Mouse (Mus musculus) stomach, postnatal 0 days (tissue): ENCODE measurements around the gene Abtb2. TPM values are rescaled to one million over a fixed set of nuclear protein-coding genes. Genes with fewer than 3 reads are reported as not detected.

ENCODE experiments used
- ATAC-seq: fragments of 200-750 bp; cut with Nextera tagmentation; 2 replicates; pipeline ENCODE4 v1.8.0; 2017; ENCODE audit not compliant: low FRiP score, low TSS enrichment
- DNase-seq: peaks from one replicate; pipeline ENCODE4 v3.0.0-alpha.2; 2016; ENCODE audit warnings: low spot score
- H3K27ac ChIP-seq: fragments of 300-500 bp; sonication (generic); replicated peaks from 2 replicates; pipeline ENCODE4 v1.5.1; 2014; ENCODE audit warnings: mild to moderate bottlenecking, control low read depth
- H3K27me3 ChIP-seq: fragments of 300-500 bp; sonication (generic); 2 replicates; pipeline ENCODE4 v1.6.1; 2014; ENCODE audit warnings: low read length; ENCODE audit not compliant: control insufficient read depth, insufficient read depth
- H3K36me3 ChIP-seq: fragments of 300-500 bp; sonication (generic); 2 replicates; pipeline ENCODE4 v1.6.1; 2014; ENCODE audit warnings: low read length, mixed read lengths; ENCODE audit not compliant: control insufficient read depth, insufficient read depth
- H3K4me1 ChIP-seq: fragments of 300-500 bp; sonication (generic); replicated peaks from 2 replicates; pipeline ENCODE4 v1.6.1; 2014; ENCODE audit warnings: antibody characterized with exemption; ENCODE audit not compliant: control insufficient read depth, insufficient read depth
- H3K4me2 ChIP-seq: fragments of 300-500 bp; sonication (generic); replicated peaks from 2 replicates; pipeline ENCODE4 v1.6.1; 2014; ENCODE audit warnings: low read depth, mild to moderate bottlenecking, control low read depth, moderate library complexity
- H3K4me3 ChIP-seq: fragments of 300-500 bp; sonication (generic); 2 replicates; pipeline ENCODE4 v1.5.1; 2014; ENCODE audit warnings: low read depth, low read length, control low read depth
- H3K9ac ChIP-seq: fragments of 300-500 bp; sonication (generic); 2 replicates; pipeline ENCODE4 v1.6.1; 2014; ENCODE audit warnings: mild to moderate bottlenecking, low read length, control low read depth, mixed read lengths
- H3K9me3 ChIP-seq: fragments of 300-500 bp; sonication (generic); 2 replicates; pipeline ENCODE4 v1.6.1; 2016; ENCODE audit warnings: low read length; ENCODE audit not compliant: control insufficient read depth
- CTCF ChIP-seq: IDR thresholded peaks from 2 replicates; pipeline ENCODE4 v1.5.1; 2016; ENCODE audit warnings: antibody characterized with exemption, low read depth, mild to moderate bottlenecking, moderate library complexity
- EP300 ChIP-seq: optimal IDR thresholded peaks from 2 replicates; pipeline ENCODE3; 2016; ENCODE audit warnings: antibody characterized with exemption
- WGBS: fragments of 180-500 bp; shearing (Covaris S2); extraction: QIAGEN DNeasy Blood & Tissue Kit; methylation state at CpG from one replicate; pipeline ENCODE4 v1.1.7; 2014; 5-methylcytosine and 5-hydroxymethylcytosine counted together
- polyA plus RNA-seq: library from polyadenylated mRNA; unstranded; fragments of >200 nt; fragmentation: Nextera tagmentation; extraction: Ambion mirVana; gene quantifications from 2 replicates; pipeline ENCODE4 v1.2.1, GENCODE M21; 2015

The Abtb2 gene
- polyA plus RNA-seq, 1 experiment from 2014 or later = 4.0 TPM

- ATAC-seq (no peak), DNase-seq (no peak)
- Histone ChIP-seq H3K36me3 (no peaks in the 10 kb centered on the region), H3K4me1 (no peaks in the 10 kb centered on the region; the same call in 1 of the 2 replicates), H3K9ac (no peak overlapping the region), H3K4me2 (no peak overlapping the region), H3K4me3 (no peak overlapping the region), H3K27me3 (no peaks in the 10 kb centered on the region), H3K9me3 (no peaks in the 10 kb centered on the region), H3K27ac (no peak overlapping the region)
- WGBS = 71% methylated on average over 8 of the region's 8 CpGs
- TF ChIP-seq EP300 = no peak
- no peak for TF ChIP-seq CTCF
Measured at GRCm38 (mm10) chr2:103668939-103669338, 102.8 kb downstream of the Abtb2 start.

GRCm38 (mm10) chr2:103669561-103669960 lies 103.5 kb downstream of the Abtb2 start:
- Histone ChIP-seq H3K4me2 (no peak overlapping the region), H3K36me3 (no peaks in the 10 kb centered on the region), H3K4me1 (no peaks in the 10 kb centered on the region; the same call in 1 of the 2 replicates), H3K4me3 (no peak overlapping the region), H3K9ac (no peak overlapping the region), H3K9me3 (no peaks in the 10 kb centered on the region), H3K27me3 (no peaks in the 10 kb centered on the region), H3K27ac (no peak overlapping the region)
- no peak for ATAC-seq
- TF ChIP-seq EP300 (no peak), CTCF (no peak)
- WGBS = 96% methylated on average over 4 of the region's 4 CpGs
- DNase-seq = no peak

GRCm38 (mm10) chr2:103670276-103670680 lies 104.2 kb downstream of the Abtb2 start:
- H3K4me3 ChIP-seq = no peak overlapping the region
- H3K27ac ChIP-seq = no peak overlapping the region
- H3K36me3 ChIP-seq = no peaks in the 10 kb centered on the region
- H3K9ac ChIP-seq = no peak overlapping the region
- TF ChIP-seq CTCF (no peak), EP300 (no peak)
- H3K9me3 ChIP-seq = no peaks in the 10 kb centered on the region
- DNase-seq = peak; percentile 62
- peak; percentile 73 for ATAC-seq
- no peaks in the 10 kb centered on the region for H3K27me3 ChIP-seq
- H3K4me1 ChIP-seq = no peaks in the 10 kb centered on the region; the same call in 1 of the 2 replicates
- WGBS = 25% methylated on average over 3 of the region's 3 CpGs
- H3K4me2 ChIP-seq = no peak overlapping the region

GRCm38 (mm10) chr2:103672573-103673119 lies 106.5 kb downstream of the Abtb2 start:
- H3K27me3 ChIP-seq = no peaks in the 10 kb centered on the region
- no peak for DNase-seq
- H3K27ac ChIP-seq = peak overlapping the region; percentile 14; the same call in 1 of the 2 replicates
- TF ChIP-seq EP300 (no peak), CTCF (no peak)
- H3K9me3 ChIP-seq = no peaks in the 10 kb centered on the region
- no peaks in the 10 kb centered on the region; the same call in 1 of the 2 replicates for H3K4me1 ChIP-seq
- ATAC-seq = no peak
- H3K9ac ChIP-seq = no peak overlapping the region
- WGBS = 82% methylated on average over 7 of the region's 7 CpGs
- H3K4me2 ChIP-seq = no peak overlapping the region
- H3K4me3 ChIP-seq = no peak overlapping the region
- H3K36me3 ChIP-seq = no peaks in the 10 kb centered on the region

- H3K36me3 ChIP-seq = no peaks in the 10 kb centered on the region
- no peak overlapping the region for H3K4me2 ChIP-seq
- H3K4me3 ChIP-seq = no peak overlapping the region
- TF ChIP-seq CTCF = no peak
- no peak for TF ChIP-seq EP300
- H3K27me3 ChIP-seq = no peaks in the 10 kb centered on the region
- H3K4me1 ChIP-seq = no peaks in the 10 kb centered on the region; the same call in 1 of the 2 replicates
- DNase-seq (no peak), ATAC-seq (no peak)
- WGBS = 43% methylated on average over 4 of the region's 4 CpGs
- H3K9me3 ChIP-seq = no peaks in the 10 kb centered on the region
- no peak overlapping the region for H3K27ac ChIP-seq
- no peak overlapping the region for H3K9ac ChIP-seq
Measured at GRCm38 (mm10) chr2:103673609-103674008, 107.5 kb downstream of the Abtb2 start.

- TF ChIP-seq EP300 (no peak), CTCF (no peak)
- Histone ChIP-seq H3K4me1 (no peaks in the 10 kb centered on the region), H3K27ac (peak overlapping the region; percentile 31; the same call in 1 of the 2 replicates), H3K4me2 (no peak overlapping the region), H3K9me3 (no peaks in the 10 kb centered on the region), H3K27me3 (no peaks in the 10 kb centered on the region), H3K36me3 (no peaks in the 10 kb centered on the region), H3K4me3 (no peak overlapping the region), H3K9ac (no peak overlapping the region)
- no peak for ATAC-seq
- DNase-seq = no peak
- 89% methylated on average over 5 of the region's 5 CpGs for WGBS
Measured at GRCm38 (mm10) chr2:103675391-103675790, 109.3 kb downstream of the Abtb2 start.
